Mouse (Mus musculus) left cerebral cortex, adult 18-20 months (tissue): Measurements from ENCODE around the gene Mt3. TPM values are rescaled to one million over a fixed set of nuclear protein-coding genes. Genes with fewer than 3 reads are reported as not detected.
"Not testable (repeated sequence)": the region's sequence is repeated elsewhere in the genome, so short reads cannot be mapped to it uniquely, and the experiment has no call there.

Source experiments
- DNase-seq, 2 experiments: peaks; one replicate each; pipeline ENCODE4 v3.0.0; 2021 to 2022; ENCODE audit warnings: low spot score in 2 of 2, mixed read lengths in 1 of 2
- total RNA-seq, 2 experiments: library from RNA; stranded (reverse); gene quantifications; 2 replicates each; pipeline ENCODE4 v1.2.3; 2021

Mt3 gene
- total RNA-seq, 2 experiments from 2014 or later, result 795 to 921 TPM

- peak in 1 of 2 experiments; percentile 10 for DNase-seq
Measured at GRCm38 (mm10) chr8:94148236-94148635, 4.2 kb upstream of the Mt3 start.

DNA sequence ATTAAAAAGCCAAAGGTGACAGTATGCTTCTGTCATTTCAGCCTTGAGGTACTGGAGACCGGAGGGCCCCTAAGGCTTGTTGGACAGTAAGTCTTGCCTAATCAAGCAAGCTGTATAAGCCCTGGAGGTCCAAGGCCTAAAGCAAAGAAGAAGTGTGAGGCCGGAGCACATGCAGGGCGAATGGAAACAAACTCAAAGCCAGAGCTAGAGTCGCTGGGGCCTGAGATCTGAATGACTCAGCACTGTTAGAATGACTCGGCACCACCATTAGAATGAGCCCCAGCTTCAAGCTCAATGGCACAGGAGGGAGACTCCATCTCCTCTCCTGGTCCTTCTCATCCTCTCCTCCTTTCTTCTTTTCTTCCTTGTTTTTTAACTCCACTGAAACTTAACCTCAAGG lies 1.5 kb upstream of the Mt3 start:
- DNase-seq, result no peak

DNA sequence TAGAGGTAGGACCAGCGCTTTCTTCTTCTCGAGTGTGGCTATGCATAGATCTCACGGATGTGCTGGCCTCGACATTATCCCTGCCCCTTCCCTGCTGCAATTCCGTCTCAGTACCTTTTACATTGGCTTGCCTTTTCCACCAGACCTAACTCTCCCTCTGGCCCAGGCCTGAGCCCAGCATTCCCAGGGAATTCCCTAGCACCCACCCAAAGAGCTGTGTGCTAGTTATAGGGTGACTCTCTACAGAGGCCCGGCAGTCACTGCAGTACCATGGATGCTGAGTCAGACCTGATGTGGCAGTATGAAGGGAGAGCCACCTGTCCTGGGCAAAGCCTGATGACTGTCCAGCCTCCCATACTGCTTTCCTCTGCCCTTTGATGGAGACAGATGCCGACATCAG lies 1.0 kb downstream of the Mt3 start:
- peak; percentile 44 to 64 for DNase-seq

DNA sequence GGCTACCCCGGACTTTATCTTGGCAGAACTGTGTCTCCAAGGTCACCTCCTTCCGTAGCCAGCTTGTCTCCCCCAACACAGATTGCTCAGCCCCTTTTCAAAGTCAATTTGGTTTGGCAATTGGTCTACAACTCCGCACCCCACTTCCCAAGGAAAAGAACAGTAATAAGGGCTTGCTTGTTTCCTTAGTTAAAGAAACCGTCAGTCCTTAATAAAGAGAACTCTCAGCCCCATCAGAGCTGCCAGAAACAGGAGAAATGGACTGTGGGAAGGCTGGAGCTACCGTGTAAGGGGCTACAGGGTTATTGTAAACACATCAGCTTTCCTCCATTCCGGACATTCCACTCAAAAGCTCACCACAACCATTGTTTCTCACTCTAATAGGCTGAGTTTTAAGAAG lies 2.1 kb downstream of the Mt3 start:
- DNase-seq, result no peak

DNA sequence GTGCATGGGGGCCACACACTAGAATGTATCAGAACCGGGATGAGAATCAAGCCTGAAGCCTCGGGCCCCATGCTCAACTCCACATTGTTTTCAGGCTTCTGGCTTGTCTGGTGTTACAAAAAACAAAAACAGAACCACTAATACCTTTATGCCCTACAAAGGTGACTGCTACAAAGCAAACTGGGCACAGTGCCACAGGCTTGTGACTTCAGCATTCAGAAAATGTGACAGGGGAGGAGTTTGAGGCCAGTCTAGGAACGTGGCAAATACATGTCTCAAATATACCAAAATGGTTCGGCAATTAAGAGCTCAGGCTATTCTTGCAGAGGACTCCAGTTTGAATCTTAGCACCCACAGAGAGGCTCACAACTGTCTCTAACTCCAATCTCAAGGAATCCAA lies 3.7 kb downstream of the Mt3 start:
- DNase-seq, result no peak

GRCm38 (mm10) chr8:94165772-94166171 lies 13.4 kb downstream of the Mt3 start:
- DNase-seq, result not testable (repeated sequence)

DNA sequence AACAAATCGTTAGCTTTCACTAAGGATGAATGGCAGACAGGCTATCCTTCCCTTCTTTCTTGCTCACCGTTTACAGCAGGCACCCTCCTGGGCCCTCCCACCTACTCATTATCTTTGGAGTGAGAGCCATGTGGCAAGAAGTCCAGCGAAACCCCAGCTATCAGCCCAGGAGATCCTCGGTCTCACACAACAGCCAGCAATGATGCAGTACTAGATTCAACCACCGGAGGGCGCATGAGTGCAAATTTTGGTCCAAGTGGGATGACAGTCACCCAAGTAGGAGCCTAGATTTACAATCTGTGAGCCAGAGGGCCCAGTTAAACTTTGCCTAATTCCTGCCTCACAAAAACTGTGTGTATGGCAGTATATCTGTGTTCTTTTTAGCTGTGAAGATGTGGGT lies 14.8 kb downstream of the Mt3 start:
- peak; percentile 96 to 98 for DNase-seq

- DNase-seq, result no peak
Measured at GRCm38 (mm10) chr8:94169547-94169946, 17.1 kb downstream of the Mt3 start.

GRCm38 (mm10) chr8:94171321-94171755 lies 18.9 kb downstream of the Mt3 start:
- peak; percentile 57 to 70 for DNase-seq

GRCm38 (mm10) chr8:94172075-94172808 lies 19.8 kb downstream of the Mt3 start, which contains the start of gene Mt2:
Mt2 (plus strand) TSS chr8:94172664.
- DNase-seq, result peak; percentile 47 to 71

DNA sequence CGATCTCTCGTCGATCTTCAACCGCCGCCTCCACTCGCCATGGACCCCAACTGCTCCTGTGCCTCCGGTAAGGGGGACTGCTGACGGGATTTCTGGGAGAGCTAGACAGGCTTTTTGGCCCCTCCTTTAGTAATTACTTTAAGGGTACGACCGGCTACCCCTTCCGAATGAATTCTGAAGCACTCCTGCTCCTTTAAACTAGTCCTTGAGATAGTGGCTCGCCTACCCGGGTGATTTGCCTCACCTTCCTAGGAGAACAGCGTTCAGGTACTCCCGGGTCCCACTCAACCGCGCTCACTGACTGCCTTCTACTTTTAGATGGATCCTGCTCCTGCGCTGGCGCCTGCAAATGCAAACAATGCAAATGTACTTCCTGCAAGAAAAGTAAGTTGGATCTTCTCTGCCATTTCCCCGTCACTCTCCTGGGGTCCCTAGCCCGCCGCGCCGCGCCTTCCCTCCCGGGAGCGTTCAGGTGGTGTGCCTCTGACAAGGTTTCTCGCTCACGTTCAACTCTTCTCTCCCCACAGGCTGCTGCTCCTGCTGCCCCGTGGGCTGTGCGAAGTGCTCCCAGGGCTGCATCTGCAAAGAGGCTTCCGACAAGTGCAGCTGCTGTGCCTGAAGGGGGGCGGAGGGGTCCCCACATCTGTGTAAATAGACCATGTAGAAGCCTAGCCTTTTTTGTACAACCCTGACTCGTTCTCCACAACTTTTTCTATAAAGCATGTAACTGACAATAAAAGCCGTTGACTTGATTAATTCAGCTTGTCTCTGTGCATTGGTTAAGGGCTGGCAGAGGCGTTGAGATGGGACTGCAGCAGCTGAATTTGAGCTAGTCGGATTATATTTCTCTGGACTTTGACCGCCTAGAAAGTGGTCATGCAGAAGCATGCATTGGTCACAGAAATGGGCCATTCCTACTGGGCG lies 20.7 kb downstream of the Mt3 start:
- DNase-seq, result peak in 1 of 2 experiments; percentile 32

DNA sequence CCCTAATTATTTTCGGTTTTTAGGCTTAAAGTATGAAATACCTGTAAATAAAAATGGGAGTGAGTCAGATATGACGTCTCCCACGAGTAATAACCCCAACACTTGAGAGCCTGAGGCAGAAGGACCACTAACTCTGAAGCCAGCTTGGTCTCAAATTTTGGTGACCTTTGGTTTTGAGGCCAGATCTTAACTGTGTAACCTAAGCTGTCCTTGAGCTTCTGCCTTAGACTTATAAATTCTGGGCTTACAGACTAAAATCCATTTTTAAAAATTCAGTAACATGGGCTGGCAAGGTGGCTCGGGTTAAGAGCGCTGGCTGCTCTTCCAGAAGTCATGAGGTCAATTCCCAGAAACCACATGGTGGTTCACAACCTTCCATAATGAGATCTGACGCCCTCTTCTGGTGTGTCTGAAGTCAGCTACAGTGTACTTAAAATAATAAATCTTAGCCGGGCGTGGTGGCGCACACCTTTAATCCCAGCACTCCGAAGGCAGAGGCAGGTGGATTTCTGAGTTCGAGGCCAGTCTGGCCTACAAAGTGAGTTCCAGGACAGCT lies 21.5 kb downstream of the Mt3 start:
- DNase-seq, result no peak

- DNase-seq, result no peak
Measured at GRCm38 (mm10) chr8:94174619-94175213, 22.3 kb downstream of the Mt3 start.

DNA sequence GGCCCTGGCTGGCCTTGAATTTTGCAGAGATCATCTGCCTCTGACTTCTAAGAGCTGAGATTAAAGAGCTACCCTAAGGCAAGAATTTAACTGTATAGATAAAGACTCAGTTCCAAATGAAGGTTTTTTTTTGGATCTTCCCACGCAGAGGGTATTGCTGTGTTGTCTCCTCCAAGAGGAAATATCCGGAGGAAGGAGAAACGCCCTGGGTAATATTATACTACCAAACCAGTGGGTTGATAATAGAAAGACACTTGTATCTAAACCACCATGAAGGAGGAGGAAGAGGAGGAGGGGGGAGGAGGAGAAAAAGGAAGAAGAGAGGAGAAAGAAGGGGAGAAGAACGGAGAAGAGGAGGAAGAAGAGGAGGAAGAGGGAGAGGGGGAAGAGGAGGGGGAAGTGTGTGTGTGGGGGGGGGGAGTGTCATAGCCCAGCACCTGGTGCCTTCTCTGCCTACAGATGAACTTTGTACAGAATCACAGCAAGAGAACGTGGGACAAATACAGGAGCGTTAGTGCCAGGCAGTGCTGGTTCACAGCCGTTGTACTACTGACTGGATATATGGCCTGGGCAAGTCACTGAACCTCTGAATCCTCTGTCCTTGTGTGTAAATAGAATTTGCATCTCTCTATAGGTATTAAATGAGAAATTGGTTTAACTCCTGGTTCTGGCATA lies 25.4 kb downstream of the Mt3 start:
- DNase-seq, result no peak

GRCm38 (mm10) chr8:94178857-94179712 lies 26.7 kb downstream of the Mt3 start, which contains the start of gene Mt1:
Mt1 (plus strand) TSS chr8:94179082.
- peak; percentile 88 to 90 for DNase-seq

DNA sequence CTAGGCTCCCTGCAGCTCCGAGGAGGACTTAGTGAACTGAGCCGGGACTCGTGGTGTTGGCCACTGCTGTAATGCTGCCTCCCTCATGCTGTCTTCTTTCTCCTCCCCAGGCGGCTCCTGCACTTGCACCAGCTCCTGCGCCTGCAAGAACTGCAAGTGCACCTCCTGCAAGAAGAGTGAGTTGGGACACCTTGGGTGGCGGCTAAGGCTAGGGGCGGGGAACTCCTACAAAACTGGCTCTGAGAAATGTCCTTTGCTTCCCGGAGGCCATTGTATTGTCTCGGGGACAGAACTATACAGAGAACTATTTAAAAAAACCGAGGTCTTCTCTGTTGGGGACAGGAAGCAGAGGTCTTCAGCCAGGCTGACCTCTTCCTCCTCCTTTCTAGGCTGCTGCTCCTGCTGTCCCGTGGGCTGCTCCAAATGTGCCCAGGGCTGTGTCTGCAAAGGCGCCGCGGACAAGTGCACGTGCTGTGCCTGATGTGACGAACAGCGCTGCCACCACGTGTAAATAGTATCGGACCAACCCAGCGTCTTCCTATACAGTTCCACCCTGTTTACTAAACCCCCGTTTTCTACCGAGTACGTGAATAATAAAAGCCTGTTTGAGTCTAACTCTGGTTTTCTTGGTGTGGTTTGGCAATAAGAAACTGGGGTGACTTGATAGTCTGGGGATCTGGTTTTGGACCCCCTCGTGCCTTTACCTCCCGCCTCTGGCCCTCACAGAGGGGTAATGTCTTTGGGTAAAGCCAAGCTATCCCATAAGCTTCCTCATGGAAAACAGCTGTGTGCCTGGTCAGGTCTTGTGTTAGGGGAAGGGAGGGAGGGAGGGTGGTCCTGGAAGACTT lies 27.5 kb downstream of the Mt3 start:
- no peak for DNase-seq

- no peak for DNase-seq
Measured at GRCm38 (mm10) chr8:94180561-94180908, 28.1 kb downstream of the Mt3 start.

DNA sequence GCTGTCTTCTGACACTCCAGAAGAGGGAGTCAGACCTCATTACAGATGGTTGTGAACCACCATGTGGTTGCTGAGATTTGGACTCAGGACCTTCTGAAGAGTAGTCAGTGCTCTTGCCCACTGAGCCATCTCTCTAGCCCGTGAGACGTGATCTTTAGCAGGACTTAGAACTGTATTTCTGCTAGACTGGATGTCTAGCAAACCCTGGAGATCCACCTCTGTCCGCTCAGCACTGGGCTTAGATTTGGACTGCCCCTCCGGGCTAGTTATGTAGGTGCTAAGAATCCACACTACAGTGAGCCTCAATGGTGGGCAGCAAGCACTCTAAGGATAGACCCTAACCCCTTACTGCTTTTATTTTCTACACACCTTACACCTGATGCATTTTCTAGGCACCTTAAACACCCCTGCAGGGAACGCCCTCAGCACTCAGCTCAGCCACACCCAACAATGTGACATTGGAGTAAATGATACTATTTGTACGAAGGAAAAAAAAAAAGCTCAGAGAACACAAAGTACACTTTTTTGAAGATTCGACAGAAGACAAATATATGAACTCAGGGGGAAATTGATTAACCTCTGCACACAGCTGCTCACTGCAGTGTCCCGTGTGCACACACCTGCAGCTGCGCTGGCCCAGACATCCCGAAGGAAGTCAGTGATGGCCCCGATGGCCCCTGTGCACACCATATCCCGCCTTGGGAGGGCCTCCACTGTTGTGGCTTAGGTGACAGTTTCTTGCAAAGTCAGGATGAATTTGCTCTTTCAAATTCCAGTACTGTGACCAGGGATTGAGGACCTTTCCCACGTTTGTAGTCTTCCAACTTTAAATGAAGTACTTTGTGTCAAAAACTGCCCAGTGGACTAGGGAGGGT lies 29.9 kb downstream of the Mt3 start:
- no peak for DNase-seq
